Mouse (Mus musculus) intestine, embryonic 15.5 days (tissue): Measurements from ENCODE around the gene Slc47a1. TPM values are rescaled to one million over a fixed set of nuclear protein-coding genes. Genes with fewer than 3 reads are reported as not detected.

ENCODE experiments used
- ATAC-seq: fragments of 200-750 bp; cut with Nextera tagmentation; 2 replicates; pipeline ENCODE4 v1.8.0; 2017; ENCODE audit warnings: moderate TSS enrichment, moderate library complexity
- H3K27ac ChIP-seq: fragments of 300-500 bp; sonication (generic); 2 replicates; pipeline ENCODE4 v1.5.1; 2015; ENCODE audit warnings: mild to moderate bottlenecking, inconsistent platforms
- H3K27me3 ChIP-seq: fragments of 300-500 bp; sonication (generic); replicated peaks from 2 replicates; pipeline ENCODE4 v1.6.1; 2015; ENCODE audit warnings: inconsistent platforms
- H3K36me3 ChIP-seq: fragments of 300-500 bp; sonication (generic); 2 replicates; pipeline ENCODE4 v1.6.1; 2015; ENCODE audit warnings: inconsistent platforms
- H3K4me1 ChIP-seq: fragments of 300-500 bp; sonication (generic); replicated peaks from 2 replicates; pipeline ENCODE4 v1.6.1; 2015; ENCODE audit warnings: inconsistent platforms
- H3K4me2 ChIP-seq: fragments of 300-500 bp; sonication (generic); replicated peaks from 2 replicates; pipeline ENCODE4 v1.6.1; 2015; ENCODE audit warnings: mild to moderate bottlenecking, inconsistent platforms
- H3K4me3 ChIP-seq: fragments of 300-500 bp; sonication (generic); replicated peaks from 2 replicates; pipeline ENCODE4 v1.5.1; 2015; ENCODE audit warnings: inconsistent platforms
- H3K9ac ChIP-seq: fragments of 300-500 bp; sonication (generic); 2 replicates; pipeline ENCODE4 v1.6.1; 2015; ENCODE audit warnings: inconsistent platforms
- H3K9me3 ChIP-seq: fragments of 300-500 bp; sonication (generic); 2 replicates; pipeline ENCODE4 v1.6.1; 2016; ENCODE audit warnings: inconsistent platforms
- WGBS: fragments of 180-500 bp; shearing (Covaris S2); methylation state at CpG from one replicate; pipeline ENCODE4 v1.1.7; 2015; 5-methylcytosine and 5-hydroxymethylcytosine counted together
- polyA plus RNA-seq: library from polyadenylated mRNA; unstranded; fragments of >200 nt; fragmentation: Nextera tagmentation; extraction: Ambion mirVana; gene quantifications from 2 replicates; pipeline ENCODE4 v1.2.1, GENCODE M21; 2015

Gene Slc47a1
- polyA plus RNA-seq, 1 experiment from 2014 or later = 4.8 TPM

GRCm38 (mm10) chr11:61365938-61366337, 12.2 kb downstream of the Slc47a1 start:
- Histone ChIP-seq H3K9me3 (no peaks in the 10 kb centered on the region), H3K36me3 (no peaks in the 10 kb centered on the region), H3K27ac (no peak overlapping the region), H3K27me3 (no peaks in the 10 kb centered on the region), H3K4me3 (no peak overlapping the region), H3K4me2 (no peak overlapping the region), H3K4me1 (0 out of 2 replicates have a peak, but pooled peaks cover 3% of the 10 kb centered on the region), H3K9ac (no peak overlapping the region)
- WGBS = 71% methylated on average over 3 of the region's 3 CpGs
- ATAC-seq = no peak

- Histone ChIP-seq H3K4me2 (no peak overlapping the region), H3K27me3 (no peaks in the 10 kb centered on the region), H3K36me3 (no peaks in the 10 kb centered on the region), H3K9me3 (no peaks in the 10 kb centered on the region), H3K4me1 (0 out of 2 replicates have a peak, but pooled peaks cover 3% of the 10 kb centered on the region), H3K9ac (no peak overlapping the region), H3K4me3 (no peak overlapping the region), H3K27ac (no peak overlapping the region)
- WGBS = 84% methylated on average over 6 of the region's 6 CpGs
- ATAC-seq = no peak
Measured at GRCm38 (mm10) chr11:61364096-61364495, 14.0 kb downstream of the Slc47a1 start.

GRCm38 (mm10) chr11:61361515-61362190, 16.5 kb downstream of the Slc47a1 start:
- no peaks in the 10 kb centered on the region for H3K9me3 ChIP-seq
- no peaks in the 10 kb centered on the region for H3K36me3 ChIP-seq
- H3K27me3 ChIP-seq = no peaks in the 10 kb centered on the region
- H3K4me1 ChIP-seq = 0 out of 2 replicates have a peak, but pooled peaks cover 3% of the 10 kb centered on the region
- no peak overlapping the region for H3K4me2 ChIP-seq
- H3K27ac ChIP-seq = no peak overlapping the region
- no peak for ATAC-seq
- 88% methylated on average over 11 of the region's 11 CpGs for WGBS
- H3K4me3 ChIP-seq = no peak overlapping the region
- no peak overlapping the region for H3K9ac ChIP-seq

GRCm38 (mm10) chr11:61356600-61356999, 21.5 kb downstream of the Slc47a1 start:
- 72% methylated on average over 9 of the region's 9 CpGs for WGBS
- Histone ChIP-seq H3K4me1 (0 out of 2 replicates have a peak, but pooled peaks cover 2% of the 10 kb centered on the region), H3K4me3 (no peak overlapping the region), H3K36me3 (no peaks in the 10 kb centered on the region), H3K27me3 (no peaks in the 10 kb centered on the region), H3K9ac (no peak overlapping the region), H3K27ac (no peak overlapping the region), H3K4me2 (no peak overlapping the region), H3K9me3 (no peaks in the 10 kb centered on the region)
- ATAC-seq = no peak

- Histone ChIP-seq H3K36me3 (no peaks in the 10 kb centered on the region), H3K27me3 (no peaks in the 10 kb centered on the region), H3K4me2 (no peak overlapping the region), H3K4me1 (0 out of 2 replicates have a peak, but pooled peaks cover 2% of the 10 kb centered on the region), H3K9me3 (no peaks in the 10 kb centered on the region), H3K9ac (no peak overlapping the region), H3K27ac (no peak overlapping the region), H3K4me3 (no peak overlapping the region)
- ATAC-seq = no peak
- WGBS = 82% methylated on average over 6 of the region's 6 CpGs
Measured at GRCm38 (mm10) chr11:61356111-61356510, 22.0 kb downstream of the Slc47a1 start.

GRCm38 (mm10) chr11:61355351-61355750, 22.8 kb downstream of the Slc47a1 start:
- WGBS = 85% methylated on average over 5 of the region's 5 CpGs
- Histone ChIP-seq H3K27ac (no peak overlapping the region), H3K36me3 (no peaks in the 10 kb centered on the region)

GRCm38 (mm10) chr11:61354346-61354745, 23.8 kb downstream of the Slc47a1 start:
- H3K9me3 ChIP-seq = no peaks in the 10 kb centered on the region
- no peak overlapping the region for H3K4me2 ChIP-seq
- H3K36me3 ChIP-seq = no peaks in the 10 kb centered on the region
- H3K4me1 ChIP-seq = 0 out of 2 replicates have a peak, but pooled peaks cover 2% of the 10 kb centered on the region
- H3K27me3 ChIP-seq = no peaks in the 10 kb centered on the region
- WGBS = 67% methylated on average over 6 of the region's 6 CpGs
- H3K4me3 ChIP-seq = no peak overlapping the region
- peak; percentile 31; the same call in 1 of the 2 replicates for ATAC-seq
- no peak overlapping the region for H3K9ac ChIP-seq
- no peak overlapping the region for H3K27ac ChIP-seq

More at GRCm38 (mm10) chr11:61355351-61355750, 22.8 kb downstream of the Slc47a1 start:
- no peak overlapping the region for H3K4me2 ChIP-seq
- no peak overlapping the region for H3K4me3 ChIP-seq
- H3K9me3 ChIP-seq = no peaks in the 10 kb centered on the region
- no peaks in the 10 kb centered on the region for H3K27me3 ChIP-seq
- ATAC-seq = no peak
- H3K9ac ChIP-seq = no peak overlapping the region
- 0 out of 2 replicates have a peak, but pooled peaks cover 2% of the 10 kb centered on the region for H3K4me1 ChIP-seq

GRCm38 (mm10) chr11:61353038-61353437, 25.1 kb downstream of the Slc47a1 start:
- Histone ChIP-seq H3K4me1 (0 out of 2 replicates have a peak, but pooled peaks cover 2% of the 10 kb centered on the region), H3K27ac (no peak overlapping the region), H3K9ac (no peak overlapping the region), H3K4me3 (no peak overlapping the region), H3K9me3 (no peaks in the 10 kb centered on the region), H3K27me3 (0 out of 2 replicates have a peak, but pooled peaks cover 3% of the 10 kb centered on the region), H3K4me2 (no peak overlapping the region), H3K36me3 (no peaks in the 10 kb centered on the region)
- no peak for ATAC-seq
- 60% methylated on average over 2 of the region's 2 CpGs for WGBS

- Histone ChIP-seq H3K27ac (no peak overlapping the region), H3K4me2 (no peak overlapping the region), H3K27me3 (0 out of 2 replicates have a peak, but pooled peaks cover 3% of the 10 kb centered on the region), H3K36me3 (no peaks in the 10 kb centered on the region), H3K9ac (no peak overlapping the region), H3K4me3 (no peak overlapping the region), H3K9me3 (no peaks in the 10 kb centered on the region), H3K4me1 (0 out of 2 replicates have a peak, but pooled peaks cover 2% of the 10 kb centered on the region)
- 62% methylated on average over 9 of the region's 9 CpGs for WGBS
- ATAC-seq = peak; percentile 41
Measured at GRCm38 (mm10) chr11:61352138-61352651, 25.9 kb downstream of the Slc47a1 start.

GRCm38 (mm10) chr11:61349337-61349736, 28.8 kb downstream of the Slc47a1 start:
- Histone ChIP-seq H3K4me2 (no peak overlapping the region), H3K27ac (no peak overlapping the region), H3K27me3 (peaks cover 3% of the 10 kb centered on the region; the same call in 1 of the 2 replicates), H3K9ac (no peak overlapping the region), H3K4me3 (no peak overlapping the region), H3K36me3 (no peaks in the 10 kb centered on the region), H3K4me1 (0 out of 2 replicates have a peak, but pooled peaks cover 2% of the 10 kb centered on the region), H3K9me3 (no peaks in the 10 kb centered on the region)
- WGBS = 5% methylated on average over 8 of the region's 8 CpGs
- ATAC-seq = peak; percentile 79

- H3K27me3 ChIP-seq = peaks cover 16% of the 10 kb centered on the region
- no peaks in the 10 kb centered on the region for H3K9me3 ChIP-seq
- no peak for ATAC-seq
Measured at GRCm38 (mm10) chr11:61346133-61346532, 32.0 kb downstream of the Slc47a1 start.

GRCm38 (mm10) chr11:61342505-61343420, 35.4 kb downstream of the Slc47a1 start, which contains the start of gene Slc47a2:
Gene Slc47a2 (minus strand): TSS chr11:61342860.
- H3K9ac ChIP-seq = peak within 1 kb of the TSS; percentile 34
- peak within 1 kb of the TSS; percentile 84 for H3K4me2 ChIP-seq
- H3K36me3 ChIP-seq = no peaks in the 10 kb centered on the region
- H3K4me1 ChIP-seq = peaks cover 7% of the 10 kb centered on the region; the same call in 1 of the 2 replicates
- H3K27me3 ChIP-seq = peaks cover 13% of the 10 kb centered on the region
- ATAC-seq = 0 out of 2 replicates have a peak, but pooled peaks have one; percentile 25
- no peaks in the 10 kb centered on the region for H3K9me3 ChIP-seq
- no peak within 1 kb of the TSS for H3K27ac ChIP-seq
- WGBS = 3% methylated on average over 61 of the region's 61 CpGs
- peak within 1 kb of the TSS; percentile 40 for H3K4me3 ChIP-seq

More at GRCm38 (mm10) chr11:61346133-61346532, 32.0 kb downstream of the Slc47a1 start:
- Histone ChIP-seq H3K4me1 (peaks cover 7% of the 10 kb centered on the region; the same call in 1 of the 2 replicates), H3K4me2 (no peak overlapping the region), H3K4me3 (no peak overlapping the region), H3K27ac (no peak overlapping the region), H3K9ac (no peak overlapping the region), H3K36me3 (no peaks in the 10 kb centered on the region)
- 57% methylated on average over 8 of the region's 8 CpGs for WGBS
